Mouse (Mus musculus) granulocyte monocyte progenitor cell, adult 5-6 weeks (primary cell): ENCODE data around the gene Col5a3. TPM values are rescaled to one million over a fixed set of nuclear protein-coding genes. Genes with fewer than 3 reads are reported as not detected.

Experiments used
- total RNA-seq, 2 experiments: library from RNA; stranded (forward) in 1 of 2; stranded (reverse) in 1 of 2; fragments of 200-712, 200-1000 nt in 1 of 2; fragments of >200 nt in 1 of 2; fragmentation: Nextera tagmentation in 1 of 2; gene quantifications; 2 replicates each; pipeline ENCODE4 v1.2.3; 2014 to 2017

Col5a3 gene
- total RNA-seq, 2 experiments from 2014 or later = 0.41 to 0.62 TPM

Other genes starting within 250 kb of the Col5a3 start
- 7.1 and 7.3 TPM in 2 replicates for gene Zfp846, start 233.8 kb downstream of the Col5a3 start, total RNA-seq (2014; fragmentation: Nextera tagmentation)
- 4.7 and 13.0 TPM in 2 replicates for gene Zfp846, start 233.8 kb downstream of the Col5a3 start, total RNA-seq (2017)
- 459 and 544 TPM in 2 replicates for gene Ubl5, start 172.2 kb downstream of the Col5a3 start, total RNA-seq (2014; fragmentation: Nextera tagmentation)
- gene Ubl5, start 172.2 kb downstream of the Col5a3 start, total RNA-seq (2017) = 101 and 107 TPM in 2 replicates
- gene Fbxl12, start 170.3 kb downstream of the Col5a3 start, total RNA-seq (2014; fragmentation: Nextera tagmentation) = 18.2 and 28.0 TPM in 2 replicates
- 3.7 and 6.3 TPM in 2 replicates for gene Fbxl12, start 170.3 kb downstream of the Col5a3 start, total RNA-seq (2017)
- gene Pin1, start 163.0 kb downstream of the Col5a3 start, total RNA-seq (2014; fragmentation: Nextera tagmentation) = 14.8 and 22.5 TPM in 2 replicates
- 16.1 and 22.4 TPM in 2 replicates for gene Pin1, start 163.0 kb downstream of the Col5a3 start, total RNA-seq (2017)
- not detected in 2 replicates for gene Olfm2, start 68.7 kb downstream of the Col5a3 start, total RNA-seq (2014; fragmentation: Nextera tagmentation)
- gene Olfm2, start 68.7 kb downstream of the Col5a3 start, total RNA-seq (2017) = 0.09 TPM in 1 of 2 replicates, not detected in the other
- gene Rdh8, start 3.4 kb upstream of the Col5a3 start, total RNA-seq (2014; fragmentation: Nextera tagmentation) = not detected in 2 replicates
- gene Rdh8, start 3.4 kb upstream of the Col5a3 start, total RNA-seq (2017) = not detected in 2 replicates
- 13.8 and 44.1 TPM in 2 replicates for gene A230050P20Rik, start 53.6 kb upstream of the Col5a3 start, total RNA-seq (2014; fragmentation: Nextera tagmentation)
- gene A230050P20Rik, start 53.6 kb upstream of the Col5a3 start, total RNA-seq (2017) = 14.4 and 16.1 TPM in 2 replicates
- gene Angptl6, start 64.7 kb upstream of the Col5a3 start, total RNA-seq (2014; fragmentation: Nextera tagmentation) = 1.5 and 2.5 TPM in 2 replicates
- gene Angptl6, start 64.7 kb upstream of the Col5a3 start, total RNA-seq (2017) = 0.52 and 1.4 TPM in 2 replicates
- 88.0 and 115 TPM in 2 replicates for gene Ppan, start 73.1 kb upstream of the Col5a3 start, total RNA-seq (2014; fragmentation: Nextera tagmentation)
- gene Ppan, start 73.1 kb upstream of the Col5a3 start, total RNA-seq (2017) = 172 and 173 TPM in 2 replicates
- gene Eif3g, start 83.6 kb upstream of the Col5a3 start, total RNA-seq (2014; fragmentation: Nextera tagmentation) = 224 and 262 TPM in 2 replicates
- gene Eif3g, start 83.6 kb upstream of the Col5a3 start, total RNA-seq (2017) = 187 and 207 TPM in 2 replicates
- gene Dnmt1, start 144.8 kb upstream of the Col5a3 start, total RNA-seq (2014; fragmentation: Nextera tagmentation) = 172 and 204 TPM in 2 replicates
- 244 and 247 TPM in 2 replicates for gene Dnmt1, start 144.8 kb upstream of the Col5a3 start, total RNA-seq (2017)
- gene S1pr2, start 161.7 kb upstream of the Col5a3 start, total RNA-seq (2014; fragmentation: Nextera tagmentation) = 3.7 and 11.0 TPM in 2 replicates
- gene S1pr2, start 161.7 kb upstream of the Col5a3 start, total RNA-seq (2017) = 3.2 and 3.4 TPM in 2 replicates
- 44.8 and 73.4 TPM in 2 replicates for gene Mrpl4, start 187.7 kb upstream of the Col5a3 start, total RNA-seq (2014; fragmentation: Nextera tagmentation)
- gene Mrpl4, start 187.7 kb upstream of the Col5a3 start, total RNA-seq (2017) = 44.5 and 46.0 TPM in 2 replicates
- 11.6 and 14.7 TPM in 2 replicates for gene Icam1, start 200.9 kb upstream of the Col5a3 start, total RNA-seq (2014; fragmentation: Nextera tagmentation)
- 5.9 and 8.0 TPM in 2 replicates for gene Icam1, start 200.9 kb upstream of the Col5a3 start, total RNA-seq (2017)
- gene Icam4, start 214.3 kb upstream of the Col5a3 start, total RNA-seq (2014; fragmentation: Nextera tagmentation) = 2.1 and 2.3 TPM in 2 replicates
- 0.31 and 1.2 TPM in 2 replicates for gene Icam4, start 214.3 kb upstream of the Col5a3 start, total RNA-seq (2017)
- gene Icam5, start 217.0 kb upstream of the Col5a3 start, total RNA-seq (2014; fragmentation: Nextera tagmentation) = 0.36 TPM in 1 of 2 replicates, not detected in the other
- gene Icam5, start 217.0 kb upstream of the Col5a3 start, total RNA-seq (2017) = 0.04 TPM in 1 of 2 replicates, not detected in the other